Mouse (Mus musculus) limb, embryonic 13.5 days (tissue): ENCODE measurements at regions not wholly inside any gene's neighbourhood (a gene's known extent, or its start where the extent isn't known, plus 50 kb on each side); places are given as distances from the start of the nearest gene placed in this dataset.

Source experiments
- ATAC-seq: fragments of 200-750 bp; cut with Nextera tagmentation; 2 replicates; pipeline ENCODE4 v1.8.0; 2017; ENCODE audit warnings: low read depth, moderate number of reproducible peaks, moderate TSS enrichment; ENCODE audit not compliant: low FRiP score
- H3K27ac ChIP-seq: fragments of 300-500 bp; sonication (generic); 2 replicates; pipeline ENCODE4 v1.5.1; 2015; ENCODE audit warnings: inconsistent platforms, mild to moderate bottlenecking, moderate library complexity
- H3K27me3 ChIP-seq: fragments of 300-500 bp; sonication (generic); 2 replicates; pipeline ENCODE4 v1.6.1; 2015; ENCODE audit warnings: mild to moderate bottlenecking, inconsistent platforms
- H3K36me3 ChIP-seq: fragments of 300-500 bp; sonication (generic); 2 replicates; pipeline ENCODE4 v1.6.1; 2015; ENCODE audit warnings: inconsistent platforms, mild to moderate bottlenecking, moderate library complexity
- H3K4me1 ChIP-seq: fragments of 300-500 bp; sonication (generic); 2 replicates; pipeline ENCODE4 v1.6.1; 2015; ENCODE audit warnings: inconsistent platforms
- H3K4me2 ChIP-seq: fragments of 300-500 bp; sonication (generic); replicated peaks from 2 replicates; pipeline ENCODE4 v1.6.1; 2015; ENCODE audit warnings: inconsistent platforms, mild to moderate bottlenecking, moderate library complexity
- H3K4me3 ChIP-seq: fragments of 300-500 bp; sonication (generic); 2 replicates; pipeline ENCODE4 v1.5.1; 2015; ENCODE audit warnings: moderate library complexity, mild to moderate bottlenecking, inconsistent platforms
- H3K9ac ChIP-seq: fragments of 300-500 bp; sonication (generic); 2 replicates; pipeline ENCODE4 v1.6.1; 2015; ENCODE audit warnings: mild to moderate bottlenecking, inconsistent platforms
- H3K9me3 ChIP-seq: fragments of 300-500 bp; sonication (generic); 2 replicates; pipeline ENCODE4 v1.6.1; 2016; ENCODE audit warnings: inconsistent platforms
- WGBS: fragments of 180-500 bp; shearing (Covaris S2); methylation state at CpG from one replicate; pipeline ENCODE4 v1.1.7; 2015; 5-methylcytosine and 5-hydroxymethylcytosine counted together

DNA sequence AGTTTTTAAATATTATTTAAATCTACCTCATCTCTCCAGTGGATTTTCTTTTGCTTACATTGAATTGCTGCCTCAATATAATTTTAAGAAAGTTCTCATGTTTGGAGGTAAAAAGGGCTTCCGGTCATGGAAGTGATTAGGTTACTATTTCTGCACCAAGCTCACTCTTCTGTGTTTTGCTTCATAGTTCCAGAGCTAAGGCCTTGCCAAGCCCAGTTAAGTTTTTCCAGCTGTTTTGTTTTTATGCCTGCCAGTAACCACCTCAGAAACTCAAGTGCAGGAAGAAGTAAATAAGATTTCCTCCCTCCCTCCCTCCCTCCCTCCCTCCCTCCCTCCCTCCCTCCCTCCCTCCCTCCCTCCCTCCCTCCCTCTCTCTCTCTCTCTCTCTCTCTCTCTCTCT is 2466.1 kb downstream of the Poteg start:
- H3K36me3 ChIP-seq, result no peaks in the 10 kb centered on the region
- H3K4me1 ChIP-seq, result no peaks in the 10 kb centered on the region
- no peak for ATAC-seq
- WGBS, result 20% methylated on average over 1 of the region's 1 CpGs
- no peaks in the 10 kb centered on the region for H3K9me3 ChIP-seq
- no peak overlapping the region for H3K27ac ChIP-seq
- no peak overlapping the region for H3K4me3 ChIP-seq
- H3K4me2 ChIP-seq, result no peak overlapping the region
- no peak overlapping the region for H3K9ac ChIP-seq
- no peaks in the 10 kb centered on the region for H3K27me3 ChIP-seq

DNA sequence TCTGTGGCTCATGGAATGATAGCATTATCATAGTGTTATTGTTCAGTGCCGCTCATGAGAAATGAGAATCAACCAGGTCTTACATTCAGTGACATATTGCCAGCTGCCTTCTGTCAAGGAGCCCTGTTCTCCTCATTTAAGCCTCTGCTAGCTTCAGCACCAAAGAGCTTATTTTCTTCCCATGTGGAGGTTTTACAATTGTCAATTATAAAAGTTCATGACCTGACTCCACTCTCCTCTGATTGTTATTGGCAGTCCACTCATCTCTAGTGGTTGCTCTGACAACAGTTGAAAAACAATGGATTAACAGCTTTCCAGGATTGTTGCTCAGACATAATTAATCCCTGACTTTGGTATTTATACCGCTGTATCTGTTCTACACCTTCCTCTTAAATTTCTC is 2473.0 kb downstream of the Poteg start:
- WGBS, result 79% methylated on average over 2 of the region's 2 CpGs

DNA sequence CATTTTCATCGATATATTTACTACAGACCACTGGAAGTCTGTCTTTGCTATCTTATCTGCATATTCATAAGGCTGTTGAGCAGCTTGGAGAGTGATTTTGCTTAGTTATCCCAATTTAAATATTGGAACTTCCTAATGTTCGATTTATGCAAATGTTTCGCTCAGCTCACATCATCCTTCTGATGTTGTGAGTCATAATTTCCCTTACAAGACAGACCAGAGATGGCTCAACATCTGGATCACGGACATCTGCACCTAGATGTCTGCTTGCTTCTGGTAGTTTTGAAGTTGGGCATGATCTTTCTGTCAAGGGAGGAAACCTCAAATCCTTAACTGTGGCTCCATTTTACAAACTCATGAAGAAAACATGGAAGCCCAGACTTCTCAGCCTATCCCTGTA is 2480.8 kb downstream of the Poteg start:
- ATAC-seq, result no peak
- H3K9ac ChIP-seq, result no peak overlapping the region
- WGBS, result 90% methylated on average over 4 of the region's 4 CpGs

More for the DNA sequence above, 2473.0 kb downstream of the Poteg start:
- H3K27me3 ChIP-seq, result no peaks in the 10 kb centered on the region
- no peaks in the 10 kb centered on the region for H3K9me3 ChIP-seq
- H3K4me1 ChIP-seq, result no peaks in the 10 kb centered on the region
- no peaks in the 10 kb centered on the region for H3K36me3 ChIP-seq
- H3K27ac ChIP-seq, result no peak overlapping the region
- ATAC-seq, result no peak
- no peak overlapping the region for H3K4me2 ChIP-seq
- H3K4me3 ChIP-seq, result no peak overlapping the region
- no peak overlapping the region for H3K9ac ChIP-seq

DNA sequence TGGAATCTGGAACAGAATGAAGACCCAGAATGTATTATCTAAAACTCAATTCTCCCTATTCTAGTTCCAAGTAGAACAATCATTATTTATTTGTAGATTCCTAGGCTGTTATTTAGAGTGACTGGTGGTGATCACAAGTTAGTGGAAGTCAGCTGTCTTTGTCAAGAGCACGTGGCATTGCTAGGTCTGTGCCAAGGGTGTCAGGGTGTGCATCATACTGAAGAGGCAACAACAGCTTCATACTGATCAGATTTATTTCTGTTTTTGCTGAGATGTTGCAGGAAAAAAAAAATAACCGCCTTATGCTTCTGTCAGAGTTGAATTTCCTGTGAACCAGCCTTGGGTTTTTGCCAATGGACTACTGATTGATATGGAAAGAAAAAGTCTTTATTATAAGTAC is 2513.9 kb downstream of the Poteg start:
- Histone ChIP-seq H3K4me3 (no peak overlapping the region), H3K4me1 (no peaks in the 10 kb centered on the region), H3K9me3 (no peaks in the 10 kb centered on the region), H3K36me3 (no peaks in the 10 kb centered on the region), H3K27ac (no peak overlapping the region), H3K27me3 (no peaks in the 10 kb centered on the region), H3K9ac (no peak overlapping the region), H3K4me2 (no peak overlapping the region)
- ATAC-seq, result no peak
- WGBS, result 87% methylated on average over 2 of the region's 2 CpGs

More for the DNA sequence above, 2480.8 kb downstream of the Poteg start:
- H3K9me3 ChIP-seq, result no peaks in the 10 kb centered on the region
- no peaks in the 10 kb centered on the region for H3K27me3 ChIP-seq
- no peak overlapping the region for H3K4me2 ChIP-seq
- no peaks in the 10 kb centered on the region for H3K4me1 ChIP-seq
- H3K4me3 ChIP-seq, result no peak overlapping the region
- H3K27ac ChIP-seq, result no peak overlapping the region
- no peaks in the 10 kb centered on the region for H3K36me3 ChIP-seq

DNA sequence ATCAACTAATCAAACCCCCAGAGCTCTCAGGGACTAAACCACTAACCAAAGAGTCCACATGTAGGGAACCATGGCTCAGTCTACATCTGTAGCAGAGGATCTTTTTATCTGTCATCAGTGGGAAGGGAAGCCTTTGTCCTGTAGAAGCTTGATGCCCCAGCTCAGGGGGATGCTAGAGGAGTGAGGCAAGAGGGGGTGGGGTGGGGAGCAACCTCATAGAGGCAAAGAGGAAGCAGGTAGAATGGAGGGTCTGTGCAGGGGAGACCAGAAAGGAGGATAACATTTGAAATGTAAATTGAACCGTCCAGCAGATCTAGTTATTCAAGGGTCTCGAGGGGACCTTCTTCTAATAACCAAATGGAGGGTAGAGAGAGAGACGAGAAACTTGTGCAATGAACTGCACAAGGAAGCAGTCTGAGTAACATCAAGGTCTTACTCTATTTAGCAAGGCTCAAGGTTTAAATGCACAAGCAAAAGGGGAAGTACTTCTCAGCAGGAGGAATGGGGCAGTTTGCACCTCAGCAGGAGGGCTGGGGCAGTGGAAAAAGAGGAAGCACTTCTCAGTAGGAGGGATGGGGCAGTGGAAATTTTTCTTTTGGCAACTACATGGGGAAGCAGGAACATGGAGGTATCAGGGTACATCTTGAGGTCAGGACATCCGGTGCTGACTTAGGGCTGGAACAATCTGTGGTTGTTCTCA is 2529.3 kb downstream of the Poteg start:
- no peak for ATAC-seq
- no peak overlapping the region for H3K27ac ChIP-seq
- H3K36me3 ChIP-seq, result no peaks in the 10 kb centered on the region
- H3K9me3 ChIP-seq, result no peaks in the 10 kb centered on the region
- no peaks in the 10 kb centered on the region for H3K27me3 ChIP-seq
- no peak overlapping the region for H3K9ac ChIP-seq
- 54% methylated on average over 4 of the region's 4 CpGs for WGBS
- H3K4me2 ChIP-seq, result no peak overlapping the region
- no peak overlapping the region for H3K4me3 ChIP-seq
- H3K4me1 ChIP-seq, result peaks cover 7% of the 10 kb centered on the region

DNA sequence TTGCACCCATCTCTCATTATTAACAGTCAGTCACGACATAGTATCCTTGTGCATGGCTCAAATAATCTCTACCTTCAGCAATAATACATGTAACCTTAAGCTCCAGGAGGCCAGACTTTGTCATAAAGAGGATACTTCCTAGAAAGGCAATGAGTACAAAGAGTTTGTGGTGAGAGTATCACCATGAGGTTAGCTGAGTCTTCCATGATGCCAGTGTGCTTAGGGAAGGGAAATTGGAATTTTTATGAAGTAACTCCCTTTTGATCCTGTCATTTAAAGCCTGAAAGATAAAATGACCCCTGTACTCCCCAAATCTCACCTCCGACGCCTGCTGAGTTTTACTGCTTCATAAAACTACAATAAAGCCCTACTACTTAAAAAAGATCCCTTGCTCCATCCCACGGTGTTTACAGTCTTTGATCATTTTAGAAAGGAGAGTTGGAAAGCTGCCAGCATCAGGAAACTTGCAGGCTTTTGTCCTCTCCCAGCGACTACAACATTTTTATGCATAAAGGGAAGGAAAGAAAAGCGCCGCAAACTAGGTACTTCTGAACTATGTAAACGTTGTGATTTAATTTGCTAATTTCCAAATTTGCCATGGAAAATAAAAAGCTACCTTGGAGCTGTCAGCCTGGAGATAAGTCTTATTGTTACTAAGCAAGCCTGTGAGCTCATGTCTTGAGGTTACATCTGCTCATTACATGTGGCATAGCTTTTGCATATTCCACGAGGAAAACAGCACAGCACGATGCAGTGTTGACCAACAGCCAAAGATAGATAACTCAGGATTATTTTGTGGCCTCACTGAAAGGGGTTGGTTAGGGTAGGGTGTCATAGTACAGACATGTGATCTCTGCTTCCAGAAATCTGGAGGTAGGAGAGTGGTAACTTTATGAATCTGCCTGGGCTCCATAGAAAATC is 2531.4 kb downstream of the Poteg start:
- no peak overlapping the region for H3K4me3 ChIP-seq
- H3K4me1 ChIP-seq, result peaks cover 7% of the 10 kb centered on the region
- no peaks in the 10 kb centered on the region for H3K9me3 ChIP-seq
- no peaks in the 10 kb centered on the region for H3K27me3 ChIP-seq
- H3K27ac ChIP-seq, result no peak overlapping the region
- H3K9ac ChIP-seq, result no peak overlapping the region
- 8% methylated on average over 10 of the region's 10 CpGs for WGBS
- ATAC-seq, result peak; percentile 83
- peak overlapping the region; percentile 27; the same call in 1 of the 2 replicates for H3K4me2 ChIP-seq
- no peaks in the 10 kb centered on the region for H3K36me3 ChIP-seq

DNA sequence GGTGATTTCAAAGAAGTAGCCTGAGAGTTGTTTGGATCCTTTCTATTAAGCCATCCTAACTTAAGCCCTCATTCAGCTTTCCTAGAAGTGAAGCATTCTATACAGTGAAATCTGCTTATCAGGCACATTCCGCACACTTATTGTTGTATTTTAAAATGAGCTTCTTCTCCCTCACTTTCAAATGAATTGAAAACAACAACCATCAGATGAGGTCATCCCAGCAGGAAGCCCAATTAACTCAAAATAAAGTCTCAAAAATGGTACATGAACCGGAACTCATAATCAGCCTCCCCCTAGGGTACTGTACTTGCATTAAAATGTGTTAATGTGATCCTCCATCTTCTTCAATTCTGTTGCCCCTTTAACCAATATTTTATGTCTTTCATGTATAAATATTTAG is 2545.1 kb downstream of the Poteg start:
- no peaks in the 10 kb centered on the region for H3K36me3 ChIP-seq
- H3K27ac ChIP-seq, result no peak overlapping the region
- no peaks in the 10 kb centered on the region for H3K27me3 ChIP-seq
- 60% methylated on average over 2 of the region's 2 CpGs for WGBS
- no peak overlapping the region for H3K4me3 ChIP-seq
- ATAC-seq, result no peak
- no peaks in the 10 kb centered on the region for H3K9me3 ChIP-seq
- H3K4me1 ChIP-seq, result no peaks in the 10 kb centered on the region
- H3K4me2 ChIP-seq, result no peak overlapping the region
- no peak overlapping the region for H3K9ac ChIP-seq

DNA sequence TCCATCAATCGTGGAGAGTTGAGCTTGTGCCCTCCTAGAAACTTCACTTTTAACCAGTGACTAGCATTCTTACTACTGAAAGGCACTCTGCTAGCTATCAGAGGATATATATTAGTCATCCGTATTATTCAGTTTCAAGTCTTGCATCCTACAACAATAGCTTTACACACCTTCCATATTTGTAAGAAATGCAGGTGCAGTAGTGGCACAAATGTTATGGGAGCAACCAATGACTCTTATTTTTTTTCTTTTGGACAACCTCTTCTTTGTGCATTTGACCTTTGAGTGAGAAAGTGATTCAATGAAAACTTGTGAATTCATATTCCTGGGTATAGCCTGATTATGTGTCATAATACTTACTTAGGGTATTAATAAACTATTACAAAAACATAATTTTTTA is 2551.9 kb downstream of the Poteg start:
- Histone ChIP-seq H3K4me1 (no peaks in the 10 kb centered on the region), H3K9me3 (0 out of 2 replicates have a peak, but pooled peaks cover 3% of the 10 kb centered on the region), H3K27ac (no peak overlapping the region), H3K4me2 (no peak overlapping the region), H3K27me3 (no peaks in the 10 kb centered on the region), H3K9ac (no peak overlapping the region), H3K4me3 (no peak overlapping the region), H3K36me3 (no peaks in the 10 kb centered on the region)
- no peak for ATAC-seq
- 93% methylated on average over 2 of the region's 2 CpGs for WGBS
